Mouse (Mus musculus): ENCODE data around the gene Prpf18.

The Prpf18 gene

DNA sequence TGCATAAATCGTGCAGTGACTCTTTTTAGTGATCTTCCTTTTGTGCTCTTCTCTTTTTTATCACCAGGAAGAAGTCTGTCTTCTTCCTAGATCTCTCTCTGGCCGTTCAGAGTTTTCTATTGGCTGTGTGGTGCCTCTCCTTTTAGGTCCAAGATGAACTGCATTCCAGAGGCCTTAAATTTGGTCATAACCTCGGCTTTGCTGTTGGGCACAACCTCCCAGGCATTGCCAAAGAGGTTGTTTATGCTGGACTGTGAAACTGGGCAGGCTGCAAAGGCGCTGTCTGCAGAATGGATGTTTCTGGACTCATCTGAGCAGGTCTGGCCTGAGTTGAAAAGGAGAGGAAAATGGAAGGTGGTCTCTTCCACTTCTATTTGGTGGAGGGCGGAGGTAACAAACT lies 73.6 kb downstream of the Prpf18 start:
- no peak for DNase-seq (ENCODE audit: low read depth in 2 of 2, low spot score in 2 of 2)

DNA sequence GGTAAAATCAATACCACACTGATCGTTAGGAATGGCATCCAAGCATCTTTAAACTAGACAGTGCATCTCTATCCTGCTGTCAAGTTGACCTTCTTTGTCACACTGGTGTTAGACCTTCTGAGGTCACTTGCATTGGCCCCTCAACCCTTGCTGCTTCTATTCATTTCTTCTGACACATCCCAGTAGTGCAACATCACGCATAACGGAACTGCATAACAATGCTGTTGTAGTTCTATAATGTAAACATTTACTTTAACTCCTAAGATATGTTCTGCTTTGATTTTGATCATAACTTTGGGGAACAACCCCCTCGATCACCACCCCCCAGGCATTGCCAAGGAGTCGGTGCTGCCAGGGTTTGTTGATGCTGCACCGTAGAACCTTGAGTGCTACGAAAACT lies 75.9 kb downstream of the Prpf18 start:
- DNase-seq (ENCODE audit: low read depth in 2 of 2, low spot score in 2 of 2): no peak

DNA sequence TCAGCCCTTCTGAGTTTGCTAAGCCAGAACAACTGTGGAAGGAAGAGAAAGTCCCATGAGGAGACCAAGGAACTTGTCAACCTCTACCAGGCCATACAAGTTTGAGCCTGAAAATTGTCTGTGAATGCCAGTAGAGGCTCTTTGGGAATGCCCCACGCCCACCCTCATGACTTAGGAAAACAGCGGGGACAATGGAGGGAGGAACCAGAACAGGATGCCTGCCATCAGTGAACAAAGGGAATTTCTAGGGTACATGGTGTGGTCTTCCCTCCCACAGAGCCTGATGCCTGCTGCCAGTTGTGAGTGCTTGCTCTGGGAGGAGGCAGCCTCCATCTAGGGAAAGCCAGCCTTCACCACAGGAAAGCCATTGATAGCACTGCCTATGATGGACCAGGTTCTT lies 76.8 kb downstream of the Prpf18 start:
- DNase-seq (ENCODE audit: low read depth in 2 of 2, low spot score in 2 of 2): no peak

DNA sequence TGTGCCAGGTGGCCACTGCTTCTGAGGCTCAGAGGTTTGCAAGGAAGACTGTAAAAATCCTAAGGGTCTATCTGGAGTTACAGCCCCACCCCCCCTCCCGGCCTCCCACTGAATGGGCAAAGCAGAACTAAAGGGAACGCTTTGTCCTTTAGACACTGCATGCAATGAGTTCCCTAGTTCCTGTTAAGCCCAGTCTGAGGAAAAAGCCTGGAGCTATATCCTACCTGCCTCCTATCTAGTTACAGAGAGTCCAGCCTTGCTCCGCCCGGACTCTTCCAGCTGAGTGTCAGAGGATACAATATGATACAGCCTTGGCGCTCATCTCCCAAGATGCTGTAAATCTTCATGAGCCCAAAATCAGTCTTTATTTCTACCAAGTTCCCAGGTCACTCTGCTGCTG lies 77.7 kb downstream of the Prpf18 start:
- DNase-seq (ENCODE audit: low read depth in 2 of 2, low spot score in 2 of 2): no peak

DNA sequence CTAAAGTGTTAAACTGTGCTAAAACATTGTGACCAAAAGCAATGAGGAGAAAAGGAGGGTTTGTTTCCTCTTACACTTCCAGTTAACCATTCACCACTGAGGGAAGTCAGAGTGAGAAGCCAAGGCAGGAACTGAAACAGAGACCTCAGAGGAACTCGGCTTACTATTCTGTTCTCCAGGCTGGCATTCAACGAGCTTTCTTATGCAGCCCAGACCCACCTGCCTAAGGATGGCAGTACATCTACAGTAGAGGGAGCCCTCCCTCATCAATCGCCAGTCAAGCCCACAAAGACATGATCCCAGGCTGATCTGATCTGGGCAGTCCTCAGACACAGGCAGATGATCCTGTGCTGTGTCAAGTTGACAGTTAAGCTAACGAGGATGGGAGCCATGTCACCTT lies 78.5 kb downstream of the Prpf18 start:
- DNase-seq (ENCODE audit: low read depth in 2 of 2, low spot score in 2 of 2): no peak

DNA sequence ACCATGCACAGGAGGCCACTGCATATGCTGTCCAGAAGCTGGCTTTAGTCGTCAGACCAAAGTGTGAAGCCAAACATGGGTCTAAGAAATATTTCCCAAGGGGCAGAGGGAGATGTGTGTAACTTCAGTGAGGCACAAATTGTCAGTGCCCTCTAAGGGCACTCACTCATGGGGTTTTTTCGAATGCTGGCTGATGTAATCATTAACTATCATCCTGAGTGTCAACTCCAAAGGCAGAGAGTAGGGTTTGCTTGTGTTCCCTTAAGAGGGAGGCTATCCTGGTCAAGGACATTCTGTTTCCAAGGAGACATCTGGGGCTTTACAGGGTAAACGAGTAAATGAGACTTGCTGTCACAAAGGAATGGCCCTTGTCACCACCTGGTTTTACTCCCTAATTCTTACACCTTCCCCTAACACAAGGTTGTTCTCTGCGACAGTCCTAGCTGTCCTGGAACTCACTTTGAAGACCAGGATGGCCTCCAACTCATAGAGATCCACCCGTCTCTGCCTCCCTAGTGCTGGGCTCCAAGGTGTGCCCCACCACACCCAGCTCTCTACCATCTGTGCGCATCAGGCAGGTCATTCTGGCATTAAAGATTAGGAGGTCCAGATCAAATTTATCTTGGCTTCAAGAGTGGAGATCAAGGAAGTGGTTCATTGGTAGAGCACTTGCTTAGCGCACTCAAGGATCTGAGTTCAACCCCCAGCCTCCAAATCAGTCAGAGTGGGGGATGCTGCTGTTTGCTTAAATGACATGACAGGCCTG lies 79.2 kb downstream of the Prpf18 start:
- DNase-seq (ENCODE audit: low read depth in 2 of 2, low spot score in 2 of 2): no peak
